Mouse (Mus musculus) forebrain, embryonic 16.5 days (tissue): Measurements from ENCODE around the gene Tram2. TPM values are rescaled to one million over a fixed set of nuclear protein-coding genes. Genes with fewer than 3 reads are reported as not detected.

Source experiments
- ATAC-seq: fragments of 200-750 bp; cut with Nextera tagmentation; 2 replicates; pipeline ENCODE4 v1.8.0; 2017; ENCODE audit warnings: mild to moderate bottlenecking, moderate library complexity
- H3K27ac ChIP-seq: fragments of 300-500 bp; sonication (generic); 2 replicates; pipeline ENCODE4 v1.5.1; 2014; ENCODE audit warnings: low read length, control low read depth
- H3K27me3 ChIP-seq: fragments of 300-500 bp; sonication (generic); replicated peaks from 2 replicates; pipeline ENCODE4 v1.6.1; 2014; ENCODE audit warnings: low read length; ENCODE audit not compliant: control insufficient read depth, insufficient read depth
- H3K36me3 ChIP-seq: fragments of 300-500 bp; sonication (generic); 2 replicates; pipeline ENCODE4 v1.6.1; 2014; ENCODE audit not compliant: control insufficient read depth, insufficient read depth
- H3K4me1 ChIP-seq: fragments of 300-500 bp; sonication (generic); replicated peaks from 2 replicates; pipeline ENCODE4 v1.6.1; 2014; ENCODE audit warnings: low read length; ENCODE audit not compliant: control insufficient read depth, insufficient read depth
- H3K4me2 ChIP-seq: fragments of 300-500 bp; sonication (generic); 2 replicates; pipeline ENCODE4 v1.6.1; 2014; ENCODE audit warnings: mild to moderate bottlenecking, low read length, control low read depth
- H3K4me3 ChIP-seq: fragments of 300-500 bp; sonication (generic); replicated peaks from 2 replicates; pipeline ENCODE4 v1.5.1; 2014; ENCODE audit warnings: mild to moderate bottlenecking, low read length, control low read depth
- H3K9ac ChIP-seq: fragments of 300-500 bp; sonication (generic); replicated peaks from 2 replicates; pipeline ENCODE4 v1.6.1; 2014; ENCODE audit warnings: low read depth, low read length, control low read depth
- H3K9me3 ChIP-seq: fragments of 300-500 bp; sonication (generic); 2 replicates; pipeline ENCODE4 v1.6.1; 2016; ENCODE audit warnings: low read length; ENCODE audit not compliant: control insufficient read depth
- WGBS: fragments of 180-500 bp; shearing (Covaris S2); extraction: QIAGEN DNeasy Blood & Tissue Kit; methylation state at CpG from one replicate; pipeline ENCODE4 v1.1.7; 2014; 5-methylcytosine and 5-hydroxymethylcytosine counted together
- polyA plus RNA-seq: library from polyadenylated mRNA; unstranded; fragments of >200 nt; fragmentation: Nextera tagmentation; extraction: Ambion mirVana; gene quantifications from 2 replicates; pipeline ENCODE4 v1.2.1, GENCODE M21; 2015

Tram2 gene
- polyA plus RNA-seq, 1 experiment from 2014 or later: 2.0 TPM

- Histone ChIP-seq H3K9ac (no peak overlapping the region), H3K27ac (no peak overlapping the region), H3K36me3 (no peaks in the 10 kb centered on the region), H3K9me3 (no peaks in the 10 kb centered on the region), H3K4me2 (no peak overlapping the region), H3K4me1 (no peaks in the 10 kb centered on the region), H3K27me3 (no peaks in the 10 kb centered on the region), H3K4me3 (no peak overlapping the region)
- ATAC-seq: no peak
- WGBS: 86% methylated on average over 7 of the region's 7 CpGs
Measured at GRCm38 (mm10) chr1:21007941-21008701, 70.9 kb downstream of the Tram2 start.

GRCm38 (mm10) chr1:21006775-21007174 is 72.3 kb downstream of the Tram2 start:
- ATAC-seq: no peak
- Histone ChIP-seq H3K4me1 (0 out of 2 replicates have a peak, but pooled peaks cover 4% of the 10 kb centered on the region), H3K9ac (no peak overlapping the region), H3K9me3 (no peaks in the 10 kb centered on the region), H3K27me3 (no peaks in the 10 kb centered on the region), H3K36me3 (no peaks in the 10 kb centered on the region), H3K27ac (no peak overlapping the region), H3K4me3 (no peak overlapping the region), H3K4me2 (no peak overlapping the region)
- WGBS: 87% methylated on average over 5 of the region's 5 CpGs

- WGBS: 90% methylated on average over 8 of the region's 8 CpGs
- Histone ChIP-seq H3K4me3 (no peak overlapping the region), H3K27ac (no peak overlapping the region), H3K4me1 (0 out of 2 replicates have a peak, but pooled peaks cover 4% of the 10 kb centered on the region), H3K27me3 (no peaks in the 10 kb centered on the region), H3K9ac (no peak overlapping the region), H3K4me2 (no peak overlapping the region), H3K36me3 (no peaks in the 10 kb centered on the region), H3K9me3 (no peaks in the 10 kb centered on the region)
- ATAC-seq: no peak
Measured at GRCm38 (mm10) chr1:21004596-21004995, 74.4 kb downstream of the Tram2 start.

GRCm38 (mm10) chr1:21002246-21003142 is 76.5 kb downstream of the Tram2 start:
- peak; percentile 80 for ATAC-seq
- WGBS: 63% methylated on average over 14 of the region's 14 CpGs
- no peak overlapping the region for H3K27ac ChIP-seq
- H3K4me2 ChIP-seq: no peak overlapping the region
- H3K27me3 ChIP-seq: no peaks in the 10 kb centered on the region
- no peak overlapping the region for H3K4me3 ChIP-seq
- no peaks in the 10 kb centered on the region for H3K9me3 ChIP-seq
- H3K9ac ChIP-seq: no peak overlapping the region
- 0 out of 2 replicates have a peak, but pooled peaks cover 4% of the 10 kb centered on the region for H3K4me1 ChIP-seq
- no peaks in the 10 kb centered on the region for H3K36me3 ChIP-seq

- Histone ChIP-seq H3K27ac (no peak overlapping the region), H3K4me3 (no peak overlapping the region), H3K9me3 (no peaks in the 10 kb centered on the region), H3K9ac (no peak overlapping the region), H3K27me3 (no peaks in the 10 kb centered on the region), H3K36me3 (no peaks in the 10 kb centered on the region), H3K4me1 (peaks cover 10% of the 10 kb centered on the region), H3K4me2 (no peak overlapping the region)
- WGBS: 56% methylated on average over 13 of the region's 13 CpGs
- ATAC-seq: no peak
Measured at GRCm38 (mm10) chr1:20997881-20998389, 81.1 kb downstream of the Tram2 start.

- 76% methylated on average over 2 of the region's 2 CpGs for WGBS
- Histone ChIP-seq H3K4me3 (no peak overlapping the region), H3K27ac (no peak overlapping the region), H3K9ac (no peak overlapping the region), H3K4me1 (peaks cover 6% of the 10 kb centered on the region), H3K27me3 (no peaks in the 10 kb centered on the region), H3K36me3 (no peaks in the 10 kb centered on the region), H3K9me3 (no peaks in the 10 kb centered on the region), H3K4me2 (no peak overlapping the region)
- ATAC-seq: no peak
Measured at GRCm38 (mm10) chr1:20997328-20997689, 81.7 kb downstream of the Tram2 start.

GRCm38 (mm10) chr1:20996603-20997327 is 82.3 kb downstream of the Tram2 start:
- H3K4me1 ChIP-seq: peaks cover 6% of the 10 kb centered on the region
- H3K36me3 ChIP-seq: no peaks in the 10 kb centered on the region
- H3K4me2 ChIP-seq: no peak overlapping the region
- no peak overlapping the region for H3K4me3 ChIP-seq
- H3K27ac ChIP-seq: no peak overlapping the region
- no peaks in the 10 kb centered on the region for H3K27me3 ChIP-seq
- WGBS: 70% methylated on average over 17 of the region's 17 CpGs
- ATAC-seq: no peak
- no peaks in the 10 kb centered on the region for H3K9me3 ChIP-seq
- no peak overlapping the region for H3K9ac ChIP-seq

- no peak overlapping the region for H3K4me3 ChIP-seq
- no peaks in the 10 kb centered on the region for H3K9me3 ChIP-seq
- H3K36me3 ChIP-seq: no peaks in the 10 kb centered on the region
- H3K27ac ChIP-seq: no peak overlapping the region
- H3K27me3 ChIP-seq: no peaks in the 10 kb centered on the region
- no peak overlapping the region for H3K9ac ChIP-seq
- ATAC-seq: peak; percentile 76
- peaks cover 6% of the 10 kb centered on the region for H3K4me1 ChIP-seq
- 35% methylated on average over 7 of the region's 7 CpGs for WGBS
- H3K4me2 ChIP-seq: no peak overlapping the region
Measured at GRCm38 (mm10) chr1:20995331-20995986, 83.6 kb downstream of the Tram2 start.
